Mouse (Mus musculus) heart, embryonic 15.5 days (tissue): ENCODE results near the gene Cdhr3. TPM values are rescaled to one million over a fixed set of nuclear protein-coding genes. Genes with fewer than 3 reads are reported as not detected.
"Not testable (repeated sequence)": the region's sequence is repeated elsewhere in the genome, so short reads cannot be mapped to it uniquely, and the experiment has no call there.

ENCODE experiments used
- ATAC-seq: fragments of 200-750 bp; cut with Nextera tagmentation; replicated peaks from 2 replicates; pipeline ENCODE4 v1.8.0; 2017; ENCODE audit warnings: low read depth, moderate TSS enrichment; ENCODE audit not compliant: insufficient number of reproducible peaks, insufficient read depth, low FRiP score
- H3K27ac ChIP-seq: fragments of 300-500 bp; sonication (generic); 2 replicates; pipeline ENCODE4 v1.5.1; 2015; ENCODE audit warnings: mild to moderate bottlenecking, inconsistent platforms
- H3K27me3 ChIP-seq: fragments of 300-500 bp; sonication (generic); 2 replicates; pipeline ENCODE4 v1.6.1; 2015; ENCODE audit warnings: inconsistent platforms
- H3K36me3 ChIP-seq: fragments of 300-500 bp; sonication (generic); 2 replicates; pipeline ENCODE4 v1.6.1; 2015; ENCODE audit warnings: mild to moderate bottlenecking, inconsistent platforms
- H3K4me1 ChIP-seq: fragments of 300-500 bp; sonication (generic); replicated peaks from 2 replicates; pipeline ENCODE4 v1.6.1; 2015; ENCODE audit warnings: inconsistent platforms
- H3K4me2 ChIP-seq: fragments of 300-500 bp; sonication (generic); 2 replicates; pipeline ENCODE4 v1.6.1; 2015; ENCODE audit warnings: inconsistent platforms, mild to moderate bottlenecking, moderate library complexity
- H3K4me3 ChIP-seq: fragments of 300-500 bp; sonication (generic); 2 replicates; pipeline ENCODE4 v1.5.1; 2015; ENCODE audit warnings: mild to moderate bottlenecking, inconsistent platforms
- H3K9ac ChIP-seq: fragments of 300-500 bp; sonication (generic); 2 replicates; pipeline ENCODE4 v1.6.1; 2015; ENCODE audit warnings: mild to moderate bottlenecking, inconsistent platforms
- H3K9me3 ChIP-seq: fragments of 300-500 bp; sonication (generic); replicated peaks from 2 replicates; pipeline ENCODE4 v1.6.1; 2016; ENCODE audit warnings: inconsistent platforms
- WGBS: fragments of 180-500 bp; shearing (Covaris S2); methylation state at CpG from one replicate; pipeline ENCODE4 v1.1.7; 2015; ENCODE audit warnings: mixed read lengths; 5-methylcytosine and 5-hydroxymethylcytosine counted together
- microRNA-seq: library from miRNA; unstranded; fragments of <30 nt; microRNA quantifications from one replicate; pipeline ENCODE4, GENCODE M21; 2016
- polyA plus RNA-seq: library from polyadenylated mRNA; unstranded; fragments of >200 nt; fragmentation: Nextera tagmentation; extraction: Ambion mirVana; gene quantifications from 2 replicates; pipeline ENCODE4 v1.2.1, GENCODE M21; 2015

The Cdhr3 gene
- polyA plus RNA-seq, 1 experiment from 2014 or later, result 0.37 TPM

DNA sequence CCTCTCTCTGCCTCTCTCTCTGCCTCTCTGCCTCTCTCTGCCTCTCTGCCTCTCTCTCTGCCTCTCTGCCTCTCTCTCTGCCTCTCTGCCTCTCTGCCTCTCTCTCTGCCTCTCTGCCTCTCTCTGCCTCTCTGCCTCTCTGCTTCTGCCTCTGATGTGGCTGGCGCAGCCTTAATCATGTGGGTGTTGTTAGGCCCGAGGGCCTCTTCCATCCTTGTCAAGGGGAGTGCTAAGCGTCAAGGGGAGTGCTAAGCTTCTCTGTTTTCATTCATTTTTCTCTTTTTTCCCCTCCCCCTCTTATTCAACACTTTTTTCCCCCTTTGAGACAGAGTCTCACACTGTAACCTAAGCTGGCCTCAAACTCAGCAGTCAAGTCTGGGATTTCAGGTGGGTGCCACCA lies 92.9 kb downstream of the Cdhr3 start:
- not testable (repeated sequence) for H3K9me3 ChIP-seq, ATAC-seq, H3K4me3 ChIP-seq, H3K36me3 ChIP-seq, H3K27ac ChIP-seq, H3K27me3 ChIP-seq, H3K9ac ChIP-seq, H3K4me2 ChIP-seq
- WGBS, result 23% methylated on average over 3 of the region's 3 CpGs
- peaks cover 10% of the 10 kb centered on the region for H3K4me1 ChIP-seq

DNA sequence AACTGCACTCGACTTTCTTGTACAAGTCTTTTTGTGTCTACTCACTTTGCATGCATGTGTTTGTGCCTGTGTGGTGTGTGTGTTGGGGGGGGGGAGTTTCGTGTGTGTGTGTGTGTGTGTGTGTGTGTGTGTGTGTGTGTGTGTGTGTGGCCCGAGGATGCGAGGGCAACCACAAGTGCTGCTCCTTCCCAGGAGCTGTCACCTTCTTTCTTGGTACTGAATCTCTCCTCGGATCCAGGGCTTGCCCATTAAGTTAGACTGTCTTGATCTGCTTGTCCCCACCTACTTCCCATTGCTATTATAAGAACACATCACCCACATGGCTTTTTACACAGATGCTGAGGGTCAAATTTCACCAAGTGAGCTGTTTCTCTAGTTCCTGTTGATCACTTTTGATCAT lies 93.9 kb downstream of the Cdhr3 start:
- 0 out of 2 replicates have a peak, but pooled peaks cover 5% of the 10 kb centered on the region for H3K27me3 ChIP-seq
- H3K9ac ChIP-seq, result no peak overlapping the region
- H3K4me2 ChIP-seq, result no peak overlapping the region
- no peak overlapping the region for H3K27ac ChIP-seq
- H3K4me1 ChIP-seq, result peaks cover 13% of the 10 kb centered on the region
- no peak overlapping the region for H3K4me3 ChIP-seq
- ATAC-seq, result no peak
- 59% methylated on average over 5 of the region's 5 CpGs for WGBS
- H3K9me3 ChIP-seq, result no peaks in the 10 kb centered on the region
- no peaks in the 10 kb centered on the region for H3K36me3 ChIP-seq

DNA sequence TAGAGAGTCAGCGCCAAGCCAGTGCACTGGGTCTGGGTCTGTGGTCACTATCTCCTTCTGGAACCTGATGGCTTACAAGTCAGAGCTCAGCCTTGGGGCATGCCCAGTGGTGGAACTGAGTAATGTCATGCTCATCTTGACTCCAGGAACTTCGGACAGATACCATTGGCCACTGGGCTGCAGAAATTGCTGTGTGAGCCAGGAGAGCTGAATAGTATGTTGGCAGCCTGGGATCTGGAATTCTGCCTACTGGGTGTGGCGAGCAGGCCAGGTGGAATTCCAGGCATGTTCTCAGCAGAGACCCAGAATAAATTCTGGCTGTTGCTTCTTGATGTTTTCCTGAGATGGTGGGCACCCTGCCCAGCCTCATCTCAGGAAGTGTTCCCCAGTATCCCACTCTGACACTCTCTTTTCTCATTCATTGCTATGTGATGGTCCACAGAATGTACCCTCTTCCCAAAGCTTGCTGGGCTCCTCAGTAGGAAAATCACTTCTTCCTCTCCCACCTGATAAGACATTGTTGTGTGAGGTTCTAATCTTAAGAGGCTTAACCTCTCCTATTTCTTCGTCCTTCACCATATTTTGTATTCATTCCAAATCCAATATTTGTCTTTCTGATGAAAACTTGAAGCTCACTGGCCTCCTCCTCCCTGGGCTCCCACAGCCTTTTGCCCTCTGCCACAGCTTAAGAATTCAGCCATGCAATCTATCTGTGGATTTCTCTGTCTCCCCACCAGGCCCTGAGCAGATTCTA lies 97.4 kb downstream of the Cdhr3 start:
- 40% methylated on average over 4 of the region's 4 CpGs for WGBS
- ATAC-seq, result peak; percentile 27; the same call in 1 of the 2 replicates
- peak overlapping the region; percentile 58 for H3K27ac ChIP-seq
- H3K4me1 ChIP-seq, result peaks cover 13% of the 10 kb centered on the region
- no peaks in the 10 kb centered on the region for H3K9me3 ChIP-seq
- no peak overlapping the region for H3K4me3 ChIP-seq
- no peaks in the 10 kb centered on the region for H3K27me3 ChIP-seq
- H3K4me2 ChIP-seq, result no peak overlapping the region
- no peak overlapping the region for H3K9ac ChIP-seq
- no peaks in the 10 kb centered on the region for H3K36me3 ChIP-seq

DNA sequence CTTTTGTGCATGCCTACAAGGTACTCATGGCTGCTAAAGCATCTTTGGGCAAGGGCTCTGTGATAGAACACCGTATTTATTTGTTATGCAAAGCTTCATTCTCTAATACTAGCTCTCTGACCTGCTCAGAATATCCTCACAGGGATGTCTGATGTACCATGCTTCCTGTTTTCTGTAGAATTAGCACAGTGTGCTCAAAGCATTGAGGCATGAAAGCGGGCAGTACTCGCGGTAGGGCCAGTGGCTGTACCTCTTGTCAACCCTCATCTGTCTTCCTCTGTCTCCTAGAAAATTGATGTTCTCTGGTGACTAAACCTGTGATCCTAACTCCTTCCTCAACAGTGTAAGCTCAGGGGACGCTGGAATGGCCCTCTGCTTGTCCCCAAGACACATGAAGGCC lies 98.6 kb downstream of the Cdhr3 start:
- no peaks in the 10 kb centered on the region for H3K36me3 ChIP-seq
- no peak overlapping the region for H3K4me2 ChIP-seq
- WGBS, result 79% methylated on average over 5 of the region's 5 CpGs
- ATAC-seq, result no peak
- no peak overlapping the region for H3K4me3 ChIP-seq
- H3K9me3 ChIP-seq, result no peaks in the 10 kb centered on the region
- no peaks in the 10 kb centered on the region for H3K27me3 ChIP-seq
- no peak overlapping the region for H3K9ac ChIP-seq
- no peak overlapping the region for H3K27ac ChIP-seq
- H3K4me1 ChIP-seq, result peaks cover 19% of the 10 kb centered on the region

DNA sequence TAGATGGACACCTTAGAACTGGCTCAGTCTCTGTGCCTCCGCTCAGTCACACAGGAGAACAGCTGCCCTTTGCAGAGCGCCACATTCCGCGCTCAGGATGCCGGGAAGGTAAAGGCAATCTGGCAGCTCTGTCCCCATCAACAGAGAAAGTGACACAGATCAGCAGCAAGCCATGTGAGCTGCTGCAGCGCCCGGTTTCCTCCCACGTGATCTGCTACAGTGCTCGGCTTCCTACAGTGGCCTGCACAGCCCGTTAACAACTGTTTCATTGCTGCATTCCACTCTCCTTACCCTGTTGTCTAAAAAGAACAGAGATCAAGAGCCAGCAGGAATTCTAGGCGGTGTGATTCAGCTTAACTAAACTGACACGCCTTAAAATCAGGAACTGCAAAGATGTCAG lies 102.9 kb downstream of the Cdhr3 start:
- H3K36me3 ChIP-seq, result no peaks in the 10 kb centered on the region
- no peaks in the 10 kb centered on the region for H3K9me3 ChIP-seq
- WGBS, result 39% methylated on average over 12 of the region's 12 CpGs
- peak; percentile 79 for ATAC-seq
- no peak overlapping the region for H3K4me3 ChIP-seq
- H3K9ac ChIP-seq, result 0 out of 2 replicates have a peak overlapping the region, but pooled peaks have one; percentile 28
- peaks cover 9% of the 10 kb centered on the region for H3K4me1 ChIP-seq
- H3K27ac ChIP-seq, result peak overlapping the region; percentile 52
- peak overlapping the region; percentile 24 for H3K4me2 ChIP-seq
- H3K27me3 ChIP-seq, result no peaks in the 10 kb centered on the region

DNA sequence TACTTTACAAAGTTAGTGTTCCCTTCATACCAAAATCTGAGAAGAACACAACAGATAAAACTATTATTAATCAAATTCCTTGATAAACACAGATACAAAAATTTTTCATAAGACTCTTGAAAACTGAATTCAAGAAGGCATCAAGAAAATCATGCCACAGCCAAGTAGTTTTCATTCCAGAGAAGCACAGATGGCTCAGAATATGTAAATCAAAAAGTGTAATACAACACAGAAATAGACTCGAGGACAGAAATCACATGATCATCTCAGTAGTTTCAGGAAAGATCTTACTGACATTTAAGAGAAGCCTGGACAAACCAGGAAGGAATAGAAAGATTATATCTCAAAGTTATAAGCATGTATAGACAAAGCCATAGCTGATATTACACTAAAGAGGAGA lies 106.4 kb downstream of the Cdhr3 start:
- ATAC-seq, result no peak
- 54% methylated on average over 1 of the region's 1 CpGs for WGBS
- Histone ChIP-seq H3K4me2 (no peak overlapping the region), H3K4me3 (no peak overlapping the region), H3K27me3 (no peaks in the 10 kb centered on the region), H3K36me3 (no peaks in the 10 kb centered on the region), H3K27ac (no peak overlapping the region), H3K9ac (no peak overlapping the region), H3K9me3 (no peaks in the 10 kb centered on the region), H3K4me1 (peaks cover 7% of the 10 kb centered on the region)

Small RNAs within 50 kb of the gene (microRNA-seq; reads per million reads assigned to microRNA genes)
- not detected for gene Gm22904

Other genes starting within 250 kb of the Cdhr3 start
- 98.4 and 102 TPM in 2 replicates for gene Sypl, start 139.0 kb downstream of the Cdhr3 start, polyA plus RNA-seq
- 7.8 and 10.2 TPM in 2 replicates for gene Atxn7l1, start 54.8 kb upstream of the Cdhr3 start, polyA plus RNA-seq